Comparison of ENCODE assay signal across 16 mouse cellular contexts in genomic region chr11:109926718-109927680, GRCm38 (mm10).
DNase-seq lines count a peak whose midpoint lies in the region; ATAC-seq lines count a peak whose summit lies in the region.
"Had no signal": no experiment of that assay in that cellular context is flagged by ENCODE, and none has a peak within 500 bp of the region (broad histone marks: within the 10 kb centered on the region; RNA-seq: fewer than 3 reads in every experiment).

No protein-coding gene starts in this region.

- DNase-seq in heart, adult 9 months (ENCODE audit: low spot score in 2 of 2), result peak; percentile 73 to 79
- DNase-seq in heart, postnatal 4 days, result no peak
- DNase-seq in NIH3T3 (ENCODE audit: low read depth), result peak; percentile 36
- DNase-seq in frontal cortex, postnatal 36 days (ENCODE audit: low spot score in 2 of 2), result no peak
- no peak for DNase-seq in B cell, adult 2 months
- DNase-seq: cerebellum, adult 11 months; right cerebral cortex, postnatal 25 days had no signal

- no peak overlapping the region for H3K4me2 ChIP-seq in heart, embryonic 13.5 days
- no peak overlapping the region for H3K4me2 ChIP-seq in midbrain, embryonic 16.5 days (ENCODE audit: low read length)
- H3K4me2 ChIP-seq: hindbrain, embryonic 14.5 days; neural tube, embryonic 13.5 days had no signal

- no peak overlapping the region for H3K4me3 ChIP-seq in heart, embryonic 13.5 days
- no peak overlapping the region for H3K4me3 ChIP-seq in midbrain, embryonic 16.5 days (ENCODE audit: low read depth, low read length)
- H3K4me3 ChIP-seq: left cerebral cortex, adult 2 months; neural tube, embryonic 13.5 days had no signal

- H3K36me3 ChIP-seq in heart, embryonic 13.5 days, result no peaks in the 10 kb centered on the region
- H3K36me3 ChIP-seq in midbrain, embryonic 16.5 days (ENCODE audit: control insufficient read depth, insufficient read depth, low read length), result no peaks in the 10 kb centered on the region
- H3K36me3 ChIP-seq: neural tube, embryonic 13.5 days had no signal

- 39% methylated on average over 7 of the region's 7 CpGs for WGBS in heart, embryonic 13.5 days
- 68% methylated on average over 7 of the region's 7 CpGs for WGBS in midbrain, embryonic 16.5 days

- H3K9me3 ChIP-seq in heart, embryonic 13.5 days, result no peaks in the 10 kb centered on the region
- H3K9me3 ChIP-seq in midbrain, embryonic 16.5 days (replicated peaks; ENCODE audit: control insufficient read depth, low read length, poor library complexity, severe bottlenecking), result no peaks in the 10 kb centered on the region
- H3K9me3 ChIP-seq: neural tube, embryonic 13.5 days had no signal

- H3K27me3 ChIP-seq in heart, embryonic 13.5 days (replicated peaks), result no peaks in the 10 kb centered on the region
- no peaks in the 10 kb centered on the region for H3K27me3 ChIP-seq in midbrain, embryonic 16.5 days (ENCODE audit: control insufficient read depth, insufficient read depth, low read depth, low read length)
- H3K27me3 ChIP-seq: neural tube, embryonic 13.5 days had no signal

- 0 out of 2 replicates have a peak overlapping the region, but pooled peaks have one; percentile 20 for H3K27ac ChIP-seq in heart, embryonic 13.5 days (replicated peaks)
- H3K27ac ChIP-seq in midbrain, embryonic 16.5 days (ENCODE audit: low read length), result no peak overlapping the region
- H3K27ac ChIP-seq: hindbrain, embryonic 14.5 days; left cerebral cortex, adult 2 months; macrophage; neural tube, embryonic 13.5 days had no signal

- peaks cover 11% of the 10 kb centered on the region for H3K4me1 ChIP-seq in heart, embryonic 13.5 days
- H3K4me1 ChIP-seq in midbrain, embryonic 16.5 days (ENCODE audit: control insufficient read depth, insufficient read depth, low read length), result no peaks in the 10 kb centered on the region
- H3K4me1 ChIP-seq: neural tube, embryonic 13.5 days had no signal

- no peak overlapping the region for H3K9ac ChIP-seq in heart, embryonic 13.5 days
- H3K9ac ChIP-seq in midbrain, embryonic 16.5 days (ENCODE audit: low read depth, low read length), result no peak overlapping the region
- H3K9ac ChIP-seq: hindbrain, embryonic 14.5 days; neural tube, embryonic 13.5 days had no signal

- ATAC-seq in heart, embryonic 13.5 days (ENCODE audit: extremely low read depth, insufficient number of reproducible peaks, low FRiP score, low TSS enrichment), result no peak
- peak; percentile 85 for ATAC-seq in megakaryocyte, adult 5-6 weeks (ENCODE audit: poor library complexity, severe bottlenecking)
- ATAC-seq in midbrain, embryonic 16.5 days, result no peak
- ATAC-seq: activated CD4-positive, CD25-positive, alpha-beta regulatory T cell, adult 4 months; forebrain, embryonic 16.5 days had no signal

Comparison
In these comparisons a context has a peak if more than half of its experiments do, and no peak if none do; other contexts are left out.
1. DNase-seq: peak in heart, adult 9 months (2 of 2) and NIH3T3 (single experiment); none in heart, postnatal 4 days (single experiment), frontal cortex, postnatal 36 days (0 of 2) and B cell, adult 2 months (0 of 2).